Mouse (Mus musculus) spleen, postnatal 14 days (tissue): ENCODE data around the gene Rasip1.
"Not testable (repeated sequence)": the region's sequence is repeated elsewhere in the genome, so short reads cannot be mapped to it uniquely, and the experiment has no call there.

Experiments
- DNase-seq, 2 experiments: peaks; one replicate each; pipeline ENCODE4 v3.0.0; 2021 to 2022; ENCODE audit warnings: low spot score in 2 of 2

The Rasip1 gene

DNA sequence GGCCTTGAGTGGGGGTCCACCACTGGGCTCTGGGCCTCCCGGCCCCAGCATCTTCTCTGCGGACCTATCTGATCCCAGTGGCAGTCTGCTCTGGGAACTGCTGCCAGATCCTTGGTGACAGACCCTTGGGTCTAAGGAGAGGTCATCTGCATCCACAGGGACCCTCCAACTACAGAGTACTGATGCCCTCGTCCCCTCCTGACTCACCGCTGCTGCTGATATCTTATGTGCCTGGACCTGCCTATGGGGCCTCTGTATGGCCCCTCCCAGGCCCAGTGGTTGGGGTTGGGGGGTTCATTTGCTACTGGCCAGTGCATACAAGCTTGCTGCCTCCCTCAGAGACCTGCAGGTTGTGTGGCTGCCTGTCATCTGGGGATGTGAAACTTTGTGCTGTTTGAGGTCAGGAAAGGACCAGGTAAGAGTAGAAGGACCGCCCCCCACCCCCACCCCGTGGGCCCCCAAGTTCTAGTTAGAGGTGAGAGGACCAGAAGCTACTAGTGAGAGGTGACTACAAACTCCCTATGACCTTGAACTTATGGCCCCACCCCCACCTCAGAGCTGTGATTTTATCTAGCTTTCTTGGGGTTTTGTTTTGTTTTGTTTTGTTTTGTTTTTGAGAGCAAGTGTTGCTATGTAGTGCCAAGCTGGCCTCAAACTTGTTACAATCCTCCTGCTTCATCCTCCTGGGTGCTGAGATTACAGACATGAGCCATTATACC, 17.7 kb downstream of the Rasip1 start:
- DNase-seq = no peak

DNA sequence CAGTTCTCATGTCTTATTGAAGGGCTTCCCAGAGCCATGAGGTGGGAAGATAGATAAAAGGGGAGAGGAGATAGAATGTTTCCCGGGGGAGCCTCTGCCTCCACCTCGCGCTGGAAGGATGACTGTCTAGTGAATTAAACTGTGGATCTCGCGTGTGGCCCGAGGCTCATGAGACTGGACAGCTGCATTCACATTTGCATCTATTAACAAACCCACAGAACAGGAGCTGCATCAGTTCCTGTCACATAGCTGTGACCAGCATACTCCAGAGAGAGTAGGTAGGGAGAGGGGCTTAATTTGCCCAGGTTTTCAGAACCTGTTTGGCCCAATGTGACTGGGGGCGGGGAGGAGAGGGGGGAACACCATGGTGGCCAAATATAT, 18.3 kb downstream of the Rasip1 start:
- DNase-seq = no peak

DNA sequence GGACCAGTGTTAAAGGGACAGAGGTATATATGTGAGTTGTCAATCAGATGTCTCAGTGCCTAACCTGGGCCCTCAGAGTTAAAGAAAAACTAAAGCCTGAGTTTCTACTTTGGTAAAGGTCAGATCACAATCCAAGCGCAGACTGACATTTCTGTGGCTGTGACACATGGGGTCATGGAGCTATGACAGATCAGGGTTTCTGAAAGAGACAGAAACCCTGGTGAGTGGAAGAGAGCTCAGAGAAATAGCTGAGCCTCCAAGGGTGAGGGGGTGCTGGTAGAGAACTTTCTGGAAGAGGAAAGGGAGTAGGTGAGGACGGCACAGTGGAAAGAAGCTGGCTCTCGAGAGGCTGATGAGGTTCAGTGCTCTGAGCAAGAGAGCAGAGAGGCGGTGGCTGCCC, 19.4 kb downstream of the Rasip1 start:
- DNase-seq = no peak

DNA sequence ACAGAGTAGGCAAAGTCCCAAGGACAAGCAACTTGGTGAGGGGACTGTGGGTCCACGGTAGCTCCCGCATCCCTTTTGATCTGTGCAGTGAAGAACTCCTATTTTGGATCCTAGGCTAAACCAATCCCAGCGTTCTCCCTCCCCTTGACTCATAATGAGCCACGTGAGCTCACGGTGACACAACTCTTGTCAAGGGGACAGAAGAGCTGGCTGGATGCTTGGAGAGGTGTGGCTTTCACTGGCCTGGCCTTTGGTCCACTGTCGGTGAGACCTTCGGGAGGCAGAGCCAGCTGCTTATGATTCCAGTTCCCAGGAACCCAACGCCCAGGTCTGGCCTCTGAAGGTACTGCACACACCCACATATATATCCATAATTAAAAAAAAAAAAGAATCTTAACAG, 22.1 kb downstream of the Rasip1 start:
- no peak for DNase-seq

DNA sequence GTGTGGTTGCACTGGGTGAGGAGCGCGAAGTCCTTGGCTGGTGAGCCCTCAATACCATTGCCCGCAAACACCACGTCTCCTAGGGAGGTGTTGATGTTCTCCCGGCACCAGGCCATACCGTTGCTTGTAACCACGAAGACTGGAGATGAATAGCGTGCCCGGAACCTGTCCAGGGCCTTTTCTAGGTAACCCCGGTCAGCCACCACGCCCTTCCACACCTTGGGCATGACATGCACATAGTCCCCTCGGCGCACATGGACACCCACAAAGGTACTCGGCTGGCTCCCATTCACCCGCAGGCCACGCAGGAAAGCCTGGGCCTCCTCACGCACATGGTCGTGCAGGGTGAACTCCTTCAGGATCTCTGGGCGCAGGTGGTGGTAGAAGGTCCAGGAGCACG, 23.2 kb downstream of the Rasip1 start:
- DNase-seq = not testable (repeated sequence)

DNA sequence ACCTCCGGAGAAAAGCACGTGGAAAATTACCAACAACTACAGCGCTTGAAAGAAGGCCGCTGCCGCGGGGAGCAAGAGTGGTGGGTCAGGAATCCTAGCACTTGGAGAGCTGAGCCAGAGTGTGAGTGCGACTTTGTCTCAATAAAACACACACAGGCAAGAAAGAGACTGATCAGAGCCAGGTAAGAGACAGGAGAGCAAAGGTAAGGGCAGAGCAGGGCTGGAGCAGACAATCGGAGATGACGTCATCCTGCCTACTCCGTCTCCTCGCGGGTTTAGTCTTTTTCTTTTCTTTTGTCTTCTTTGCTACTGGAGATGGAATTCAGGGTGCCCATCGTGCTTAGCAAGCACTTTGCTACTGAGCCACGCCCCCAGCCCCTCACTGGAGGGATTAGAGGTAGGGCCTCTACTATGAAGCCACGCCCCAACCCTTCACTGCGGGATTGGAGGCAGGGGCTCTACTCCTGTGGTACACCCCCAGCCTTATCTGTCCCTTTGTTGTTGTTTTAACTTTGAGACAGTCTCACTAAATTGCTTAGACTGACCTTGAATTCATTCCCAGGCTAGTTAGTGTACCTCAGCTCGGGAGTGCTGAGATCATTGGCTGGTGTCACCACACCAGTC, 27.2 kb downstream of the Rasip1 start:
- no peak for DNase-seq

DNA sequence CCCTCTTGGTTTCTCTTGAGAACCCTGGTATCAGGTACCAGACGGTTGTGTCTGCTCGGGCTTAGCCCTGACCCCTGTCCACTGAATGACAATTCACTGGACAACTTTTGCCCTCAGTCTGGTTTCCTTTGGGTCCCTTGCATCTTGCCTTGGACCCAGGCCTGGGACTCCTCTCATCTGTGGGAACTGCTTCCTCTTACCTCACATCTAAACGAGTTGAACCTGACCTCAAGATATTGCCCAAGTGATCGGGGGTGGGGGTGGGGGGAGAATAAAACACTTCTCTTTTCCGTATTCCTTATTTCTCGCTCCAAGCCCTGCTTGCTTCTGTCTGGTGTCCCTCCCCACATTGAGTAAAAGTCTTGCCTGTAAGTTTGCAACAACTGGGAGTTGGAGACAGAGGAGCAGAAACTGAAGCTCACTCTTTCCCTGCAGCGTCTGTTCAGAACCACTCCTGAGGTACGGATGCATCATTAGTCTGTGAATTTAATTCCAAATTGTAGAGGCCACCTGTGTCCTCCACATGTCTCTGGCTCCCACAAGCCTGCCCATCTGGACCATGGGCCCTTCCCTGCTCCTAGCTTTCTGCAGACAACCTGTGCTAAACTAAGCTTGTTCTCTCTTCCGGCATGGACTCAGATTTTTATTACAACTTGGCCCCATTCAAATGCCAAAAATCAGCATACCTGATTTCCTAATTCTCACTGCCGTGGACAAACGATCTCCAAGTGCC, 33.6 kb downstream of the Rasip1 start:
- no peak for DNase-seq

DNA sequence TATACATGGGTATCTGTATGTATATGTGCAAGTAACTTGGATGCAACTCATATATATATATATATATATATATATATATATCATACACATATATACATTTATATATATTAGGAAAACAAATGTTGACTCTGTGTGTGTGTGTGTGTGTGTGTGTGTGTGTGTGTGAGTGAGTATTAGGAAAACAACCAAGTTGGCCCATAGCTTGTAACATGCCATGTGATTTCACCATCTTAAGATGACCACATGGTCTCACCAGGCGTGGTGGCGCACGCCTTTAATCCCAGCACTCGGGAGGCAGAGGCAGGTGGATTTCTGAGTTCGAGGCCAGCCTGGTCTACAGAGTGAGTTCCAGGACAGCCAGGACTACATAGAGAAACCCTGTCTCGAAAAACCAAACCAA, 34.4 kb downstream of the Rasip1 start:
- not testable (repeated sequence) for DNase-seq

DNA sequence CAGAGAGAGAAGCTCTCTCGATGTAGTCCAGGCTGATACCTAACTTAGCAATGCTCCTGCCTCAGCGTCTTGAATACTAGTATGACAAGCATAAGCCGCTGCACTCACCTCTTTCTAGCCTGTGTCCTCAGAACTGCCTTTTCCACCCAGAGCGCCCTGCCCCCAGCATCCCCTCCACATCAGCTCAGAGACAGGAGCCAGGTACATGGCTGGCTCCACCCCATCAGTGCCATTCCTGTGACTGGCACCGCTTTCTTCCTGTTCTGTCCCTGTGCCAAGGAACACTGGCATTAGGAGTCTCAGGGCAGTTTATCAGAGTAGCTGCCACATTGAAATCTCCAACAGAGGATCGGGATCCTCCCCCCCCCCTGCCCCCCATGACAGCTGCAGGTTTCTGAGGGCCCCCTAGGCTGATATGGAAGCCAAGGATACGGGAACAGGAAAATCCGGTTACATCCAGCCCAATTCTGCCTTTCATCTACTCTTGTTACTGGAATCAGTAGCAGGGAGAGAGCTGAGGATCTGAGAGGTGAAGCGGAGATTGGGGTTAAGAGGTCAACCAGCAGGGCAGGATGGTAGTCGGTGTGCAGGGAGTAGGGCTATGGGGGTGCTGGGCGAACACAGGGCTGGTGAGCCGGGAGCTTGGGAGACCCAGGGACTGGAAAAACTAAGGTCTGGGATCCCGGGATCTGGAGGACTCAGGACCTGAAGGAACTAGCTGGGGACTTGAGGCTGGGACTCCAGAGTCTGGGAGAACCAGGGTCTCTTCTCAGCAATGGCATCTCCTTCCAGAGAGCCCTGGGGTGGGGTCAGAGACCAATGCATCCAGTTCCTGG, 38.2 kb downstream of the Rasip1 start:
- no peak for DNase-seq

DNA sequence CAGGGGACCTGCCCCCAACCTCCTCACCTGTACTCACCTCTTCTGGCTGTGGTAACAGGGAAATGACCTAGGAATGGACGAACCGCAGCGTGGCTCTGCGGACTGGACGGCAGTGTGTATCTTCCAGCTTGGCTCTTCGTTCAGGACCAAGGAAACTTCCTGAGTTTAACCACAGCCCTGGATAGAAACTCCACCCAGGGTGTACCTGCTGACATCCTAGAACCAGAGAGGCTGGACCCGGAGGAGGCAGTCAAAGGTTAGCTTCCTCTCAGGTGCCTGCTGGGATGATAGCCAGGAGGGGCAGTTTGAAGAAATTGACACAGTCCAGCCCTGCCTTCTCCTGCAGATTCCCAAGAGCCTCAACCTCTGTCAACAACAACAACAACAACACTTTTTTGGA, 38.9 kb downstream of the Rasip1 start, which contains the start of gene Fut2:
TSS of gene Fut2 (minus strand) at position 234 of the 400 bp plus-strand sequence.
- no peak for DNase-seq

DNA sequence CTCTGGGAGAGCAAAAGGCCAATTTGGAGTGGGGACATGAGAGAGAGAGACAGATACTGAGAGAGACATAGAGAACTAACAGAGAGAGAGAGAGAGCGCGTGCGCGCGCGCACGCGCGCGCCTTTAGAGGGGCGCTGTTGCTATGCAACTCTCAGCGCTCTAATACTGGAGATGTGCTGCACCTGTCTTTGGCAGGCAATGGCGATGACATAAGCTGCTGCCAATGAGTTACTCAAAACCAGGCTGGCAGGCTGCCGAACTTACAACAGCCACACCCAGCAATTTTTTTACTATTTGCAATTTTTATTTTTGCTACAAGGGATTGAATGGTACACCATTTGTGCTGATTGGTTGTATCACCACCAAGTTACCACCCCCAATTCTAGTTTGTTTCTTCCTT, 40.5 kb downstream of the Rasip1 start:
- DNase-seq = no peak

DNA sequence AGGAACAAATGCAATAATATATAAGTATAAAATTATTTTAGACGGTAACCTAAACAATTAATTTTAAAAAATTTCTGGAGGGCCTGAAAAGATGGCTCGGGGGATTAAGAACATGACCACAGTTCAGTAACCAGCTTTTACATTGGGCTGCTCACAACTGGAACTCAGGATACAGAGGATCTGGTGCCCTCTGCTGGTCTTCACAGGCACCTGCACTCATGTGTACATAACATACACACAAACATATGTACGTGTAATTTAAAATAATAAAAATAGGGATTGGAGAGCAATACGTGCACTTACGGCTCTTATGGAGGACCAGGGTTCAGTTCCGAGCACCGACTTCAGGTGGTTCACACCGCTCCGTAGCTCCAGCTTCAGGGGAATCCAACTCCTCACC, 41.6 kb downstream of the Rasip1 start:
- DNase-seq = no peak

DNA sequence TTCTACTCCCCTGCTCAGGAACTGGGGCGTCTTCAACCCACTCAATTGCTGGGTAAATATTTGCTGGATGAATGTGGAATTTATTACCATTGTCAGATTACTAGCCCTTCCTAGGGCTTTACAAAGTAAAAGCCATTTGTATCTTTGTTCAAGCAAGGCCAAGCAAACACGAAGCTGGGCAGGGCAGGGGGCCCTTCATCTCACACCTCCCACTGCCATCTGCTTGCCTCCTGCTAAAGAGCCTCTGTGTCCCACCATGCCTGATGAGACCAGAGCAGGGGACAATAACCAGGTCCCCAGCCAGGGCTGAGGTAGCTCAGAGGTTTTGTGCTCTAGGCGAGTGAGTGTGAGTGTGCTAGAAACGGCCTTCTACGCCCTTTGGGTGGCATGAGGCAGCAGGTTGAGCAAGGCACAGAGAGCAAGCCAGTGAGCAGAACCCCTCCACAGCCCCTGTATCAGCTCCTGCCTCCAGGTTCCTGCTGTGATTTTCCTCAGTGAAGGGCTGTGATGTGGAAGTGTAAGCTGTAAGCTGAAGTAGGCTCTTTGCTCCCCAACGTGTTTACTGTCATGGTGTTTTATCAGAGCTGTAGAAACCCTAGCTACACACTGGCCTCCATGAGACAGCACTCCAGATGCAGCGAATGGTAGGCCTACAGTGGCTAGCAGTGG, 50.5 kb downstream of the Rasip1 start:
- no peak for DNase-seq

DNA sequence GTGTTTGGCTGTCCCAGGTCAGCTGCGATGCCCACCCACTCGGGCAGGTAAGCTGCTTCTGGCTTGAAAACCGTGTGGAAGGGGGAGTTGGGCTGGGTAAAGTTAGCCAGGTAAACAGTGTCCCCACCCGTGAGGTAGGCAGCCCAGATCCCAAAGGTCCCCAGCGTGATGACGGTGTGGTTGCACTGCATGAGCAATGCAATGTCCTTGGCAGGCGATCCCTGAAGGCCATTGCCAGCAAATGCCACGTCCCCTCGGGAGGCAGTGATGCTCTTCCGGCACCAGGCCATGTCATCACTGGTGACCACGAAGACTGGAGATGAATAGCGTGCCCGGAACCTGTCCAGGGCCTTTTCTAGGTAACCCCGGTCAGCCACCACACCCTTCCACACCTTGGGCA, 51.2 kb downstream of the Rasip1 start:
- no peak for DNase-seq

DNA sequence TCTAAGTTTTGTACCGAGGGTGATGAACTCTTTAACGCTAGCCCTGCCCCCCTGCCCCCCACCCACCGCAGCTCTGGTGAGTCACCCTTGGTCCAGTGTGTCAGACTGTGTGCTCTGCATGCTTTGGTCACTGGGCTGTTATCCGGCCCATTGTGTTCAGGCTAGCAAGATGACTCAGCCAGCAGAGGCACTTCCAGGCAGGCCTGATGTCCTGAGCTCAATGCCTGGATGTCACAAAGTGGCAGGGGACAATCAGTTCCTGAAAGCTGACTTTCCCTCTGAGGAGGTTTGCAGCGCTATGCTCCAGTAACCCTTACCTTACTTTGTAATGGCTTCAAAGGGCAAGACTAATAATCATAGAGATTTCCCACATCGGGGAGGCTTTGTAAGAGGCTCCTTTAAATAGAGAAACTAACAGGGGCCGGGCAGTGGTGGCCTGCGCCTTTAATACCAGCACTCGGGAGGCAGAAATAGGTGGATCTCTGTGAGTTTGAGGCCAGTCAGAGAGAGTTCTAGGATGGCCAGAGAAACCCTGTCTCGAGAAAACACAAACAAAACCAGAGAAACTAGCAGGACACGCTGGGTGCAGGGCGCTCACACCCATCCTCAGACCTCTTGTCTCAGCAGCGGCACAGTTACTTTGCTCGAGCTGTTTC, 52.8 kb downstream of the Rasip1 start:
- no peak for DNase-seq

DNA sequence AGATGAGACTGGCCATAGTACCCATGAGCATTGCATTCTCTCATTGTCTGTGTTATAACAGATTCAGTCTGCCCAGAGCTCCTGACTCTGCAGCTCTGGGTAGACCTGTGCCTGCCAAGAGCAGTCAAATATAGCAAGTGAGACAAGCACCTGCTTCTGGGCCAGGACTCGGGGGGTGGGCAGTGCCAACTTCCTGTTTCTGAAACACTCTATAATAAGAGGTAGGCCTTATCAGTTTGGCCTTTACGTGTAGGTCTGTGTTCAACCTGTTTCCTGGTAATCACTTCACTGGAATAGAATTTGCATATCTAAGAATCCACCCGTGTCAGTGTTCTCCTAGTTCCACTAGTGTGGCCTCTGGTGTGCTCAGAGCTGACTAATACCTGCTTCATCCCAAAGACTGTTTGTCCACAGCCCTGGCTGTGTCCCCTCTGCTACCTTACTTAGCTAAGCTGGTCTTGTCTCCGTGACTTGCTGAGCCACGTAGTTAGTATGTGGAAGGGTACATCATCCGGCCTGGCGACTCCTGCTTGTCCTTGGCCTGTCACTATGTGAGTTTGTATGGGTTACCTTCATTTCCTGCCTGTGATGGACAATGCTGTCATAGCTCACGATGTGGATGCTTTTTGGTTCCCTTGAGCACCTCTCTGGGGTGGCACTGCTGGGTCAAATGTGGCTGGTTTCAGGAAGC, 53.9 kb downstream of the Rasip1 start:
- peak in 1 of 2 experiments; percentile 48 for DNase-seq

DNA sequence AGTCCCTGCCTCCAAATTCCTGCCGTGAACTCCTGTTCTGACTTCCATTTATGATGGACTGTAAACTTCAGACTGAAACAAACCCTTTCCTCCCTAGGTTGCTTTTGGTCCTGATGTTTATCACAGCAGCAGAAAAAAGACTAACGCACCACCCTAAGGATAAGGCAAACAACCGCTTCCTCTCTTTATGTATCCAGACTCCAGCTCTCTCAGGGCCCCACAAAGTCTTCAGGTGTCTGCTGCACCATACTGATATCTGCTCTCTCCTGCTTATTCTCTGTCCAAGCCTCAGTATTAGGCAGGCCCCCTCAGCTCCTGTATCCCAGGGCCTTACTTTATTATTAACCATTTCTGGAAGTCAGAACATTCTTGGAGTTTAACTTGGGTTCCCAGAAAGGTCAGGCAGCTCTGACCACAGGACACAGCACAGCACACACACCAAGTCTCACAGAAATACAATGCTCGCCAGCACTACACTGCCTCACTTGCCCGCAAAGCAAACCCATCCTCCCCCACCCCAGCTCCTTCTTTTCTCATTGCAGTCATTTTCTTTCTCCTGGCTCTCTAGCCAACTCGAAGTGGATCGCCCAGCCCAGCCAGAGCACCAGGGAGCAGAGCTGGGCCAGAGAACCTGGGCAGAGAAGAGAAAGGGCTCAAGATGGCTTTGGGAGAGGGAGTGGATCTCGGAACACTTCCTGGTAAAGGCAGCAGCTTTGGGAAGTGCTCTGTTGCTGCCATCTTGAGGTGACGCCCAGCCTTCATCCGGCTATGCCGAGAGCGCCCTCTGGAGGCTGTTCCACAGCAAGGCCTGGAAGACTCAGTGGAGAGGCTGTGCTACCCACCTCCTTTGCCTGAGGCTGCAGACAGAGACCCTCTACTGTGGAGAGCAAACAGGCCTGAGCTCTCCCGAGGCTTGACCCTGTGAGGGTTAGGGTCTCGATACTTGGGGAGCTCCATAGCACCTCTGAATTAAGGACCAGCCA, 55.1 kb downstream of the Rasip1 start:
- peak; percentile 58 to 81 for DNase-seq

DNA sequence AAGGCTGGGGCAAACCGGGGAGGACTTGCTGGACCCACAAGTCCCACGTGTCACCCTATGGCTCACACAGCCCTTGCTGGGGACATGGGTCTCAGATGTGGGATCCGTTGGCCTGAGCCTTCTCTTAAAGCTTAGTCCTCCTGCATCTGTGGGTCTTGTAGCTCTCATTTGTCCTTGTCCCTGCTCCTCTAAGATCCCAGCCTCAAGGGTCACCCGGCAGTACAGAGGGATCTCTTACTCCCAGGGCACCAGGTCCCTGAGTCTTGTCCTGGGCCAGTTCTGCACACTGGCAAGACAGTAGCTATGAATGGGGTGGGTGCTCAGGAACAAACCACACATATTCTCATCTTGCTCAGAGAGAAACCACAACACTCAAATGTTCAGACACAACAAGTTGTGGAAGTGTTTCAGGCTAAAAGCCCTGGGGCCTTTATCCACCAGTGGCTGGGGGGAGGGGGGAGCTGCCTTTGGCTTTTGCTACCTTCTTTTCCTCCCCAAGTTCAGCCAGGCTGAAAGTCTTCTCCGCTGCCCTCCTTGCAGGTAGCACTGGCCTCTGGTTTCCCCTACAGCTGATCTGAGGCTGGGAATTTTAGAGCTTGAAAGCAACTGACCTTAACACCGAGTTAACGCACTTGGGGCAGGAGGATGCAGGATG, 56.2 kb downstream of the Rasip1 start, which contains the start of gene Ntn5:
TSS of gene Ntn5 (plus strand) at position 627 of the 655 bp plus-strand sequence.
- no peak for DNase-seq
